Mouse (Mus musculus): ENCODE data around the gene D1Ertd622e. TPM values are rescaled to one million over a fixed set of nuclear protein-coding genes. Genes with fewer than 3 reads are reported as not detected.

The D1Ertd622e gene
- polyA plus RNA-seq, 1 experiment from 2014 or later, result 18.7 TPM

DNA sequence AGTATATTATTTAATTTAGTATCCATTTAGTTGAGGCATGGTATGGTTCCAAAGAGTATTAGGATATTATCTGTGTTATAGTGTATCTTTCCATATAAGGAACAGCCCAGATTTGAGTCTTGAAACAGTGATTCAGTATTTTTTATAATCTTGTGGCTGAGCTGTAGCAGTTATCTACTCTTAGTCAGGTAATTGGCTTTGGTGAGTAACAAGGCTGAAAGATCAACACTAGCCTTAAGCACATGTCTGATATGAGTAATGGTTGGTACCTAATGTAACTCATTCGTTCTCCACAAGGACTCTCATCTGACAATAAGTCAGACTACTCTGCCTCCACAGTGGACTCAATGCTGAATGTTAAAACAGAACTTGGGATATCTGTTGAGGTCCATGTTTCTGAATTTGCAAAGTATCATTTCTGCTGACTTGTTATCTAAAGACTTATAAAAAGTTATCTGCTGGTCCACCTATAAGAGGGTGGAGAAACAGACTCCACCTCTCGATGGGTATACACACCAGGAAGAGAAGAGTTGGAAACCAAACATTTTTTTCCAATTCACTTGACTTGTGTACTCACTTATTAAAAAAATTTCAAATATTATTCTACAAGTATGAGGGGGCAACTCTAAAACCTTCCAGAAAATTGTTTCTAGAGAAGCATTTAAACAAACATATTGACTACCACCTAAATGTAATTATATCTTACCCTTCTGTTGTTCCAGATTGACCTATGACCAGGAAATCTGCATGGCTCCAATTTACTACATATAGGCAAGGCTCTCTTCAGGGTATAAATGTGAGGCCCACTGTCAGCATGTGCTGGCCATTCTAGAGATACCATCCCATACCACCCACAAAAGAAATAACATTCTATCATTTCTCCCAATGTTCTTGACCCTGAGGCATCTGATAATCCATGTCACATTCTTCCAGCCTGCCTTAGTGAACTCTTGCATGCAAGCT is 84.5 kb downstream of the D1Ertd622e start:
- Histone ChIP-seq H3K9me3 (replicated peaks) (no peaks in the 10 kb centered on the region), H3K4me2 (replicated peaks) (no peak overlapping the region), H3K4me3 (replicated peaks) (no peak overlapping the region), H3K9ac (no peak overlapping the region), H3K27ac (replicated peaks) (no peak overlapping the region), H3K27me3 (no peaks in the 10 kb centered on the region), H3K4me1 (no peaks in the 10 kb centered on the region), H3K36me3 (no peaks in the 10 kb centered on the region)
- 82% methylated on average over 2 of the region's 2 CpGs for WGBS
- no peak for ATAC-seq (ENCODE audit: insufficient number of reproducible peaks, low FRiP score, low TSS enrichment, low read depth)

DNA sequence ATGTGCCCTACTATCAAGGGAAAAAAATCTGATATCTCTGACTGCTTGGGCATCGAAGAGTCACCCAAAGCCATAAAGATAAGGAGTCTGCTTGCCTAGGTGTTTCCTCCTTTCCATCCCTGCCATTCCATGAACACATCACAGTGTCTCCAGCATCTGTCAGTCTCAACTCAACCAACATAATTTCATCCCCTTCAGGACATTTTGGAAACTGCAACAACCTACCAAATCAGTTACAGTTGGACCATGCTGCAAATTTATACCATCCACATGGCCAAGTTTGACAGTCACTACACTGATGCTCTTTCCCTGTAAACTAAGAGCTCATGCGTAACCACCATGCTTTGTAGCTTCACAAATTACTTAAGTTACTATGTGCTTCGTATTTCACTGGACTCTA is 85.3 kb downstream of the D1Ertd622e start:
- Histone ChIP-seq H3K36me3 (no peaks in the 10 kb centered on the region), H3K27me3 (no peaks in the 10 kb centered on the region), H3K4me1 (no peaks in the 10 kb centered on the region), H3K9me3 (replicated peaks) (no peaks in the 10 kb centered on the region), H3K9ac (no peak overlapping the region), H3K4me2 (replicated peaks) (no peak overlapping the region), H3K4me3 (replicated peaks) (no peak overlapping the region), H3K27ac (replicated peaks) (no peak overlapping the region)
- WGBS, result 76% methylated on average over 3 of the region's 3 CpGs
- no peak for ATAC-seq (ENCODE audit: insufficient number of reproducible peaks, low FRiP score, low TSS enrichment, low read depth)

DNA sequence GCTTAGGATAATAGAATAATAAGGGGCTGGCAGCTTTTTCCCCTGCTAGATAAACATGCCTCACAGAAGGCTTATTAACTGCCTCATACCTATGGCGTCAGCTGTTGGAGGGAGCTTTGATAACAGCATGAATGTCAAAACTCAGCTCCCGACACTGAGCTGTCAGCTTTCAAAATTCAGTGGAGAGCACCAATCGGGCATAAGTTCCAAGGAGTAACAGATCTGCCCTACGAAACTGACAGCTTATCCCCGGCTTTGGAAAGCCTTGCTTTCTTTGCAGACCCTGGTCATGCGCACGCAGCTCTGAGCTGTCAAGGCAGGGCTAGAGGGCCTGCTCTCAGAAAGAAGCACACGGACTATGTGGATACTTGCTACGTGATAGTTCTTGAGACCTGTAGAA is 91.1 kb downstream of the D1Ertd622e start:
- H3K9ac ChIP-seq, result no peak overlapping the region
- WGBS, result 59% methylated on average over 9 of the region's 9 CpGs
- no peak for ATAC-seq (ENCODE audit: insufficient number of reproducible peaks, low FRiP score, low TSS enrichment, low read depth)
- no peak overlapping the region for H3K4me2 ChIP-seq (replicated peaks)
- no peaks in the 10 kb centered on the region for H3K27me3 ChIP-seq
- H3K9me3 ChIP-seq (replicated peaks), result no peaks in the 10 kb centered on the region
- no peak overlapping the region for H3K4me3 ChIP-seq (replicated peaks)
- H3K36me3 ChIP-seq, result no peaks in the 10 kb centered on the region
- no peaks in the 10 kb centered on the region for H3K4me1 ChIP-seq
- no peak overlapping the region for H3K27ac ChIP-seq (replicated peaks)

DNA sequence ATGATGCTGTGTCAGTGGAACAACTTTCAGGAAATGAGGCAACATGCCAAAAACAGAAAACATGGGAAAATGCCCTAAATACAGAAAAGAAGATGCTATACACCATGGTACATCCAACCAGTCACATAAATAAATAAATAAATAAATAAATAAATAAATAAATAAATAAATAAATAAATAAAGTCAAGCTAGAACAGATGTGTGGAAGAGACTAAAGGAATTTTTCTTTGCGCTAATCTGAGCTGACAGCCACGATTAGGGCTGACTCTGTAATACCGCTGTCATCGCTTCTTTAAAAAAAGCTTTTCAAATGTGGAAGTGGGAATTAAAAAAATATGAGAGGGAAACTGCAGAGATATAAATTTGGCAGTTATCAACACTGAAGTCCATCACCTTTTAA is 93.9 kb downstream of the D1Ertd622e start:
- H3K9me3 ChIP-seq (replicated peaks), result no peaks in the 10 kb centered on the region
- H3K4me3 ChIP-seq (replicated peaks), result no peak overlapping the region
- WGBS, result 52% methylated on average over 4 of the region's 4 CpGs
- no peaks in the 10 kb centered on the region for H3K4me1 ChIP-seq
- no peak overlapping the region for H3K9ac ChIP-seq
- peak; percentile 43; the same call in 1 of the 2 replicates for ATAC-seq (ENCODE audit: insufficient number of reproducible peaks, low FRiP score, low TSS enrichment, low read depth)
- no peaks in the 10 kb centered on the region for H3K27me3 ChIP-seq
- no peak overlapping the region for H3K27ac ChIP-seq (replicated peaks)
- H3K36me3 ChIP-seq, result no peaks in the 10 kb centered on the region
- H3K4me2 ChIP-seq (replicated peaks), result no peak overlapping the region

DNA sequence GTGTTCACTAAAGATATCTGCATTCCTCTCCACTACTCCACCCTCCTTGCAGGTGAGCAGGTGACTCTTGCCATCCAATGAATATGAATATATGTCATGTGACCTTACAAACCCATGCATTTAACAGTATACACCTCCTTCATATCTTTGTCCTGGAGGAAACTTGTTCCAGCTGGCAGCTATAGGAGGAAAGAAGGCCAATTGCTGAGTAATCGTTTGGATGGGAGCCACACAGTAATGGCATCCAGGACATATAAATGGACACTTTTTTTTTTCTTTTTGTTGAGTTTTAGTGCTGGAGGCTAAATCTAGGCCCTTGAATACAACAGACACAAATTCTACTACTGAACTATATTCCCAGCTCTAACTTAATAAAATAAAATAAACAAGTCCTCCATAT is 97.2 kb downstream of the D1Ertd622e start:
- H3K27ac ChIP-seq (replicated peaks), result no peak overlapping the region
- no peak overlapping the region for H3K9ac ChIP-seq
- H3K4me3 ChIP-seq (replicated peaks), result no peak overlapping the region
- H3K36me3 ChIP-seq, result no peaks in the 10 kb centered on the region
- ATAC-seq (ENCODE audit: insufficient number of reproducible peaks, low FRiP score, low TSS enrichment, low read depth), result no peak
- H3K4me1 ChIP-seq, result no peaks in the 10 kb centered on the region
- no peaks in the 10 kb centered on the region for H3K9me3 ChIP-seq (replicated peaks)
- H3K4me2 ChIP-seq (replicated peaks), result no peak overlapping the region
- WGBS, result 71% methylated on average over 1 of the region's 1 CpGs
- H3K27me3 ChIP-seq, result no peaks in the 10 kb centered on the region

DNA sequence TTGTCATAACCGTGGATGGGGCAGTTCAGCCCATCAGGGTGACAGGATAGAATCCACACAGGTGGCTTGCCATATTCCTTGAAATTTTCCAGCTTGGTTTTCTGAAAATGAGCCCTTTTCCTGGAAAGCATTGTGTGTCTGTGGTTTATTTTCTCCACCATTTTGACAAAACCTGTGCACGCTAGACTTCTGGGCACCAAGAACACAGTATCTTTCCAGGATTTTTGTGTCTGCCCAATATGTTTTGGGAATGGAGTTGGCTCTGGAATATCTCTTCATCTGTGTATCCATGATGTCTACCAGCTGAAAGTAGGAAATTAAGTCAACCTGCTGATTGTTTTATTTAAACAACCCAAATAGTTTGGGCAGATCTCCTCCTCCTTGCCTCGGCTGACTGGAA is 99.0 kb downstream of the D1Ertd622e start:
- Histone ChIP-seq H3K4me3 (replicated peaks) (no peak overlapping the region), H3K27ac (replicated peaks) (no peak overlapping the region), H3K36me3 (no peaks in the 10 kb centered on the region), H3K27me3 (no peaks in the 10 kb centered on the region), H3K4me2 (replicated peaks) (no peak overlapping the region), H3K9ac (no peak overlapping the region), H3K4me1 (no peaks in the 10 kb centered on the region), H3K9me3 (replicated peaks) (no peaks in the 10 kb centered on the region)
- 81% methylated on average over 3 of the region's 3 CpGs for WGBS
- no peak for ATAC-seq (ENCODE audit: insufficient number of reproducible peaks, low FRiP score, low TSS enrichment, low read depth)

Other genes with a start within 250 kb of the D1Ertd622e start
- gene Gin1, start 108.1 kb upstream of the D1Ertd622e start, polyA plus RNA-seq (2015; fragmentation: Nextera tagmentation; extraction: Ambion mirVana), result 15.4 and 15.6 TPM in 2 replicates
- gene Ppip5k2, start 108.3 kb upstream of the D1Ertd622e start, polyA plus RNA-seq (2015; fragmentation: Nextera tagmentation; extraction: Ambion mirVana), result 19.3 and 21.3 TPM in 2 replicates

Data from embryonic facial prominence, embryonic 15.5 days (tissue).